Mouse (Mus musculus) myocyte (in vitro differentiated cells): ENCODE data around the gene Gnat3. TPM values are rescaled to one million over a fixed set of nuclear protein-coding genes. Genes with fewer than 3 reads are reported as not detected.
"Not testable (repeated sequence)": the region's sequence is repeated elsewhere in the genome, so short reads cannot be mapped to it uniquely, and the experiment has no call there.

Source experiments
- H3K27me3 ChIP-seq: one replicate; pipeline ENCODE4 v1.6.1; 2011; ENCODE audit not compliant: control insufficient read depth, insufficient read depth, insufficient read length
- H3K36me3 ChIP-seq: one replicate; pipeline ENCODE4 v1.6.1; 2011; ENCODE audit not compliant: control insufficient read depth, insufficient read depth
- H3K4me2 ChIP-seq: one replicate; pipeline ENCODE4 v1.6.1; 2011; ENCODE audit warnings: low read depth, control low read depth
- H3K4me3 ChIP-seq: one replicate; pipeline ENCODE4 v1.5.1; 2011; ENCODE audit warnings: mild to moderate bottlenecking, control low read depth, moderate library complexity
- H3K79me2 ChIP-seq: one replicate; pipeline ENCODE4 v1.6.1; 2011; ENCODE audit not compliant: control insufficient read depth, insufficient read depth
- H3ac ChIP-seq: one replicate; pipeline ENCODE4 v1.6.1; 2011; ENCODE audit not compliant: control insufficient read depth, insufficient read length
- CEBPB ChIP-seq: IDR thresholded peaks from 2 replicates; pipeline ENCODE4 v1.6.1; 2011; ENCODE audit warnings: mild to moderate bottlenecking, moderate library complexity; ENCODE audit not compliant: poor library complexity, insufficient read depth, severe bottlenecking
- E2F4 ChIP-seq: IDR thresholded peaks from one replicate; pipeline ENCODE4 v1.6.1; 2011; ENCODE audit warnings: mild to moderate bottlenecking, control low read depth, moderate library complexity; ENCODE audit not compliant: insufficient read depth
- MAX ChIP-seq: IDR thresholded peaks from one replicate; pipeline ENCODE4 v1.6.1; 2011; ENCODE audit warnings: low read depth, mild to moderate bottlenecking, control low read depth
- MYOD1 ChIP-seq, 3 experiments: IDR thresholded peaks; one replicate each; pipeline ENCODE4 v1.6.1; 2011; ENCODE audit warnings: control low read depth in 2 of 3, low read depth in 2 of 3, mild to moderate bottlenecking in 2 of 3, moderate library complexity in 1 of 3; ENCODE audit not compliant: insufficient read length in 2 of 3, control insufficient read depth in 1 of 3
- MYOG ChIP-seq, 3 experiments: IDR thresholded peaks; one replicate each; pipeline ENCODE4 v1.6.1; 2011; ENCODE audit warnings: control low read depth in 2 of 3, low read depth in 2 of 3, mild to moderate bottlenecking in 2 of 3; ENCODE audit not compliant: insufficient read length in 2 of 3, control insufficient read depth in 1 of 3, insufficient read depth in 1 of 3
- POLR2A ChIP-seq: IDR thresholded peaks from one replicate; pipeline ENCODE4 v1.6.1; 2011; ENCODE audit warnings: low read depth, mild to moderate bottlenecking, control low read depth, moderate library complexity; ENCODE audit not compliant: insufficient read length
- POLR2AphosphoS2 ChIP-seq: IDR thresholded peaks from one replicate; pipeline ENCODE4 v1.6.1; 2011; ENCODE audit warnings: low read depth, control low read depth; ENCODE audit not compliant: insufficient read length
- REST ChIP-seq: IDR thresholded peaks from one replicate; pipeline ENCODE4 v1.6.1; 2011; ENCODE audit warnings: mild to moderate bottlenecking, control low read depth, moderate library complexity; ENCODE audit not compliant: insufficient read depth, insufficient read length
- SRF ChIP-seq: IDR thresholded peaks from one replicate; pipeline ENCODE4 v1.6.1; 2011; ENCODE audit warnings: low read depth; ENCODE audit not compliant: control insufficient read depth, insufficient read length
- TCF12 ChIP-seq: IDR thresholded peaks from one replicate; pipeline ENCODE4 v1.6.1; 2011; ENCODE audit warnings: mild to moderate bottlenecking, control low read depth; ENCODE audit not compliant: poor library complexity, insufficient read depth, severe bottlenecking
- TCF3 ChIP-seq: IDR thresholded peaks from one replicate; pipeline ENCODE4 v1.6.1; 2011; ENCODE audit warnings: low read depth, control low read depth; ENCODE audit not compliant: insufficient read length
- USF1 ChIP-seq: IDR thresholded peaks from one replicate; pipeline ENCODE4 v1.6.1; 2011; ENCODE audit warnings: low read depth, mild to moderate bottlenecking, control low read depth, moderate library complexity
- polyA plus RNA-seq: library from polyadenylated mRNA; unstranded; fragments of >200 nt; fragmentation: generic; extraction: Trizol; gene quantifications from one replicate; pipeline ENCODE4 v1.2.1, GENCODE M21; 2012; ENCODE audit warnings: missing spikeins

Gene Gnat3
- polyA plus RNA-seq, 1 experiment: not detected

GRCm38 (mm10) chr5:17929006-17929567 is 33.3 kb upstream of the Gnat3 start:
- H3K4me3 ChIP-seq: no peak overlapping the region

DNA sequence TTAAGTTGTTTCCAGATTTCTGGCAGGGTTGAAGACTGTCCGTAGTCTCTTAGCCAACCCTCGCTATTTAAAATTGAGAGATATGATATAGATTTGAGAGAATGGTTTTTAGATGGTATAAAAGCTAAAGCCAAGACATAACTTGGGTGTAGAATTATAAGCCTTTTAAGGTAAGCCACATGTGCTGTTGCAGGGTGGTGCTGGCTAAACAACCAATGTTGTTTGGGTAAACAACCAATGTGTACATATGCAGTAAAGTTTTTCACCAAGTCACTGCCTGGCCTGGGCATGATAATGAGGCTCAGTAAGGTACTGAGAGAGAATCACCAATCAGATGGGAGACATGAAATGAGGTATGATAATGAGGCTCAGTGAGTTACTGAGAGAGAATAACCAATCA is 30.8 kb upstream of the Gnat3 start:
- not testable (repeated sequence) for H3K36me3 ChIP-seq, H3K79me2 ChIP-seq, H3K4me3 ChIP-seq, H3ac ChIP-seq, H3K4me2 ChIP-seq, H3K27me3 ChIP-seq

More at GRCm38 (mm10) chr5:17929006-17929567, 33.3 kb upstream of the Gnat3 start:
- Histone ChIP-seq H3K4me2 (no peak overlapping the region), H3K36me3 (no peaks in the 10 kb centered on the region), H3K27me3 (no peaks in the 10 kb centered on the region), H3ac (no peak overlapping the region), H3K79me2 (no peaks in the 10 kb centered on the region)
- no peak for TF ChIP-seq TCF3
- TF ChIP-seq POLR2AphosphoS2: no peak
- TF ChIP-seq E2F4: no peak

- Histone ChIP-seq H3K36me3 (no peaks in the 10 kb centered on the region), H3K27me3 (no peaks in the 10 kb centered on the region), H3K4me3 (no peak overlapping the region), H3K4me2 (no peak overlapping the region), H3K79me2 (no peaks in the 10 kb centered on the region), H3ac (no peak overlapping the region)
- TF ChIP-seq POLR2AphosphoS2 (no peak), POLR2A (no peak), MAX (no peak)
Observed at GRCm38 (mm10) chr5:17934501-17934900, 27.8 kb upstream of the Gnat3 start.

DNA sequence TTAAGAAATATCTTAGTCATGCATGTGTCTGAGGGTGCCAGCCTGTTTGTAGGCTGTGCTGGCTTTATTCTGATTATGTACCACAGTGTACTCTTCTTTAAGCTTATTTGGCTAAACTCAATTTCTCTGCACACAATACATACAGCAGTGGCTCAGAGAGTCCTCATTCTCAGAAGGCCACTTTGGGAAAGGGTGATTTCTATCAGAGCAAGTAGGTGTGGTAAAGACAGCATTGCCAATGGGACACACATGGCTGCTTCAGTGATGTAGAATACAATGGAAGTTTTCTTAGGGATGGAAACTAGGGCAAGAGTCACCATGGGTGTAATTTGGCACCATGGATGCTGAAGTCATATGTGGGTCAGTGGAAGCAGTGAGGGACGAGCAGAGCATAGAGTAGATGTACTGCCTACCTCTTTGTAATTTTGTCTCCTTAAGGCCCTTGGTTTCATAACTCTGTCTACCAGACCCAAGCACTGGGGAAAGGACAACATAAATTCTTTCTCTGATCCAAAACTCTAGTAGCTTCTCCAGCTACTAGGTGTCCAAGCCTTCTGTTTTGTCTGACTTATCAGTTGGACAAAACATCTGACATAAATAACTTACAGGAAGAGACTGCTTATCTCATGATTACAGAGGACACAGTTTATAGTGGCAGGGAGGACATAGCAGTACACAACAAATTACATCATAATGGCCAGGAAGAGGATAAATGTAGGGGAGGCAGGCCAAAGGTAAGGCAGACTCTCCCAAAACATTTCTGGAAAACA is 24.0 kb upstream of the Gnat3 start:
- no peak overlapping the region for H3K4me2 ChIP-seq
- no peaks in the 10 kb centered on the region for H3K79me2 ChIP-seq
- no peak overlapping the region for H3ac ChIP-seq
- no peaks in the 10 kb centered on the region for H3K27me3 ChIP-seq
- no peak overlapping the region for H3K4me3 ChIP-seq
- TF ChIP-seq REST: no peak
- no peak for TF ChIP-seq TCF12
- no peak for TF ChIP-seq CEBPB
- no peak for TF ChIP-seq MYOG (IDR thresholded peaks at IDR 0.05; ENCODE audit: control insufficient read depth in 1 of 3, insufficient read depth in 1 of 3, insufficient read length in 2 of 3, low read depth in 2 of 3)
- no peak for TF ChIP-seq MAX
- TF ChIP-seq MYOD1 (IDR thresholded peaks at IDR 0.05; ENCODE audit: control insufficient read depth in 1 of 3, insufficient read length in 2 of 3, low read depth in 2 of 3): no peak
- no peak for TF ChIP-seq USF1
- TF ChIP-seq POLR2AphosphoS2: no peak
- TF ChIP-seq TCF3: no peak
- no peak for TF ChIP-seq E2F4
- TF ChIP-seq SRF: no peak
- TF ChIP-seq POLR2A: no peak
- no peaks in the 10 kb centered on the region for H3K36me3 ChIP-seq

- Histone ChIP-seq H3ac (no peak overlapping the region), H3K79me2 (no peaks in the 10 kb centered on the region), H3K27me3 (no peaks in the 10 kb centered on the region), H3K4me2 (peak overlapping the region; percentile 40), H3K4me3 (no peak overlapping the region), H3K36me3 (no peaks in the 10 kb centered on the region)
- no peak for TF ChIP-seq USF1
- peak in 2 of 3 experiments; percentile 19 to 61 for TF ChIP-seq MYOD1 (IDR thresholded peaks at IDR 0.05; ENCODE audit: control insufficient read depth in 1 of 3, insufficient read length in 2 of 3, low read depth in 2 of 3)
- peak in 1 of 3 experiments; percentile 69 for TF ChIP-seq MYOG (IDR thresholded peaks at IDR 0.05; ENCODE audit: control insufficient read depth in 1 of 3, insufficient read depth in 1 of 3, insufficient read length in 2 of 3, low read depth in 2 of 3)
- no peak for TF ChIP-seq E2F4
Observed at GRCm38 (mm10) chr5:17956468-17956867, 5.9 kb upstream of the Gnat3 start.

DNA sequence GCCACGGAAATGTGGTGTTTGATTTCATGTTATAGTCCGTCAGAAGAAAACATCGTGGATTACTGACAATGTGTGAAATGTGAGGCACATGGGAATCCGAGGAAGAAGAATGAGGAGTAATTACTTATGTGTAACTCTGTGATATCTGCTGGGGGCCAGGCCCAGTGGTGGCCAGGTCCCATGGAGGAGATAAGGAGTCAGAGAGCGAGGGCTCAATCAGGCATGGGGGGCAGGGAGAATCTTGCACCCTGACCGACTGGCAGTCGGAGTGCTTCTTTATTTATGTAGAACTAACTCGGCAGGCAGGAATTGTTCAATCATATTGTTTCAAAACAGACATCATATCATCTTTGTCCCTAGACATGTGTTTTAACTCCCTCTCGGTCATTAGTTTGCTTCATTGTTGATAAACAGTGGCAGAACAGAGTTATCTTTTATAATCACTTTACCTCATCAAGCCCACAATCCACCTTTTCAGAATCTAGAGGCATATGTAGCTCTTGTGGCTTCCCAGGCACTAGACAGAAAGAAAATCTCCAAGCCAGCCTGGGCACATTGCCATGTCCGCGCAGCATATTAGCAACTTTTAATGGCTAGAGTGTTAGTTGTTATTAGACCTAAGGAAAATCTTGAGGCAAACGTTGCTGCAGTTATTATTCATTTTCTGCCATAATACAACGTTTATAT is 7.5 kb downstream of the Gnat3 start:
- Histone ChIP-seq H3K79me2 (no peaks in the 10 kb centered on the region), H3K4me3 (no peak overlapping the region), H3K4me2 (no peak overlapping the region), H3K27me3 (no peaks in the 10 kb centered on the region), H3ac (no peak overlapping the region), H3K36me3 (no peaks in the 10 kb centered on the region)
- TF ChIP-seq MAX (no peak), POLR2AphosphoS2 (no peak), USF1 (no peak), SRF (no peak), MYOD1 (IDR thresholded peaks at IDR 0.05; ENCODE audit: control insufficient read depth in 1 of 3, insufficient read length in 2 of 3, low read depth in 2 of 3) (no peak), CEBPB (no peak), TCF3 (no peak), TCF12 (no peak)
